Mouse (Mus musculus) ovary, adult 18-20 months (tissue): ENCODE data around the gene Arid4b.
"Not testable (repeated sequence)": the region's sequence is repeated elsewhere in the genome, so short reads cannot be mapped to it uniquely, and the experiment has no call there.

Experiments
- DNase-seq: peaks from one replicate; pipeline ENCODE4 v3.0.0; 2022; ENCODE audit warnings: low spot score, mixed read lengths

Gene Arid4b

DNA sequence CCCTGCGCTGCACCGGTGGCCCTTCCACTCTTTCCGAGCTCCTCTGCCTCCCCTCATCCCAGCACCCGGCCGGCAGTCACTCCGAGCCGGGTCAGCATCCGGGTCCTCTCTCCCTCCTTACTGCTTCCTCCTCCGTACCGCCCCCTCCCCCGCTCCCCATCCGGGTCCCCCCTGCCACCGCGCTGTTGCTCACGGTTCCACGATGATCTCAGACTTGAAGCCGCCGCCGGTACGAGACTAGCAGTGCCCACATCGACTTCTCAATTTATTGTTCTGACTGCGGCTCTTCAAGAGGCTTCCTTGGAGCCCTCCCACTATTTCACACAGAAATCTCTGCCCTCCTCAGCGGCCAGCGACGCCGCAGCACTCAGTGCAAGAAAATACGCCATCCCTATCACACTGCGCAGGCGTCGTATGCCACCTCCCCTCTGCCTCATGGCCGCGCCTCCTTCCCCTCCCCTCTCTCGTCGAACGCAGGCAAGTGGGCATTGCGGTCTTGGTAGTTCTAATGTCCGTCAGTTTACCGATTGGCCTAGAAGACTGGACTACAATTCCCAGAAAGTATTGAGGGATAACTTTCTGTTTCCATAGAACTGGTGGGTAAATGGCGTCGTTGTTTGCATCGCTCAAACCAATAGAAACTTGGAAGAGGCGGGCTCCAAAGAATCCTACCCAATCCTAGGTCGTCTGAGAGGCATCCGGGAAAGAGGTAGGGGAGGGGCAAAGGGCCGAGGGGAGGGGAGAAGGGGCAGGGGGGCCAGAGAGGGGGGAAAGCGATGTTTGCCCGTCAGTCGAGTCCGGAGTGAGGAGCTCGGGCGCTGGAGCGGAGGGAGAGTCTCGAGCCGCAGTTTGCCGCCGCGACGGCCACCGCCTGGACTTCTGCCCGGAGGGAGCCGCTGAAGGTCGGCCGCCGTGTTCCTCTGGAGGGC lies at the start of gene Arid4b, which contains the start of gene Ggps1:
Gene Arid4b (plus strand): TSS at position 220 of the 929 bp plus-strand sequence.
Gene Ggps1 (minus strand): TSS at position 476 of the 929 bp plus-strand sequence.
- peak; percentile 98 for DNase-seq

DNA sequence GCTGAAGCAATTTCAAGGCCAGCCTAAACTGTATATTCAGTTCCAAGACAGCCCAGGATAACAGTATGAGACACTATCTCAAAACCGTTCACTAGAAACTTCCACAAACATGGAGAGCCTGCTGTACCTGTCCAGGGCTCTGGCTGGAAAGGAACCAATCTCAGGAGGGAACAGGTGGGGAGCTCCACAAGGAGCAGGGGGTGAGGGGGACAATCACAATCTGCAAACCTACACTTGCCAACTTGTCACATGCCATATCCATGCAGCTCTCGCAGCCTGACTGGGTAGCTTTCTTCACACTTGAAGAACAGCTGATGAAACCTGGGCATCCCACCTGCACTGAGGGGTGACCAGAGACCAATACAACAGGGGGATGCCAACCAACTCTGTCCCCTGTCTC lies 49.0 kb upstream of the Arid4b start:
- DNase-seq: no peak

DNA sequence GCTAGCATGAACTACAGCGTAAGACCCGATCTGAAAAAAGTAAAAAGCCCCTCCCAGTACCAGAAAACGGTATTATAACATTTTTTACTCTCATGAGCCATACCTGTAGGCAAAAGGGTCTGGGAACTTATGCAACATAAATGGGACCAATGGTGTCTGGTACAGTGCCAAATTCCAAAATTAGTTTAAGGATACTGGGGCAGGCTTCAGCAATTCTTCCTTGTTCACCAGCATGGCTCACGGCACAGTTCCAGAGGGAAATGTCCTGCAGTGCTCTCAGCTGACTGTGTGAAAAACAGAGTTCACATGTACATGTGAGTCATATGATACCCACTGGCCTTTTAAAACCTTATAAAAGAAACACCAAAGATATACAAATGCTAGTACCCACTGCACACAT lies 48.5 kb upstream of the Arid4b start:
- no peak for DNase-seq

GRCm38 (mm10) chr13:14015609-14016008 lies 47.4 kb upstream of the Arid4b start:
- no peak for DNase-seq

DNA sequence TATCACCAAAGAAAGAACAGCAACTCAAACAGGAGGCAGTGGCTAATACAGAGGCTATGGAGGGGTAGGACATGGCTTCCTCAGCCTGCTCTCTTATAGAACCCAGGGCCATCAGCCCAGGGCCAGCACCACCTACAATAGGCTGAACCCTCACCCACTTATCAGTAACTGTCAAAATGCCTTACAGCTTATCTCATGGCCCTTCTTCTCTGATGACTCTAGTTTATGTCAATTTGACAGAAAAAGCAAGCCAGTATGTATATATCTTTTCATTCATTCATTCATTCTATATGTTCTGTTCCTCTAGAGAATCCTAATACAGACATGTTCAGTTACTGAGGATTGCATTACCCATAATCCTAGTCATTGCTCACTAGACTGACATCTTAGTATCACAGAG lies 44.7 kb upstream of the Arid4b start:
- no peak for DNase-seq

- DNase-seq: no peak
Observed at GRCm38 (mm10) chr13:14018852-14019251, 44.2 kb upstream of the Arid4b start.

DNA sequence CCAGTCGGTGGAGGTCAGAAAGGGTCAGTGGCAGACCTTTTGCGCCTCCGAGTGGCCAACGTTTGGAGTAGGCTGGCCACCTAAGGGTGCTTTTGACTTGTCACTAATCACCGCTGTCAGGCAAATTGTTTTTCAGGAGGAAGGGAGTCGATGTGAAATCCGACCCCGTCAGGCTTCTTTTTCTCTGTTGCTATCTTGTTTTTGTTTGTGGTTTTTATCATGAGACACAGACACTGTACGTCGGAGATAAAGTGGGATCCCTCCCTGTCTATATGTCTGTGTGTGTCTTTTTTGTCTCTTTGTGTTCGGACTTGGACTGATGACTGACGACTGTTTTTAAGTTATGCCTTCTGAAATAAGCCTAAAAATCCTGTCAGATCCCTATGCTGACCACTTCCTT lies 41.6 kb upstream of the Arid4b start:
- DNase-seq: not testable (repeated sequence)

DNA sequence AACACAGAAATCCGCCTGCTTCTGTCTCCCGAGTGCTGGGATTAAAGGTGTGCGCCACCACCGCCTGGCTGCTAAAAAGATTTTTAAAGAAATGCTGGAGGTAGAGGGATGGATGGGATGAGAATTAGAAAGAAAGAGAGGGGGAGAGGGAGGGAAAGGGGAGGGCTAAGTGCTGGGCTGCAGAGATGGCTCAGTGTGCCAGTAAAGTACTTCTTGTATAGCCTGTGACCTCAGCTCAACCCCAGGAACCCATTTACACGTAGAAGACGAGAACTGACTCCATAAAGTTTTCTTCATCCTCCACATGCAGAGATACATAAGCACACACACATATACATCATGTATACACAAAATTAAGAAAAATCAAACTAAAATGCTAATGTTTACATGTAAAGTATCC lies 37.5 kb upstream of the Arid4b start:
- DNase-seq: no peak

- DNase-seq: no peak
Observed at GRCm38 (mm10) chr13:14026154-14026820, 36.7 kb upstream of the Arid4b start.

DNA sequence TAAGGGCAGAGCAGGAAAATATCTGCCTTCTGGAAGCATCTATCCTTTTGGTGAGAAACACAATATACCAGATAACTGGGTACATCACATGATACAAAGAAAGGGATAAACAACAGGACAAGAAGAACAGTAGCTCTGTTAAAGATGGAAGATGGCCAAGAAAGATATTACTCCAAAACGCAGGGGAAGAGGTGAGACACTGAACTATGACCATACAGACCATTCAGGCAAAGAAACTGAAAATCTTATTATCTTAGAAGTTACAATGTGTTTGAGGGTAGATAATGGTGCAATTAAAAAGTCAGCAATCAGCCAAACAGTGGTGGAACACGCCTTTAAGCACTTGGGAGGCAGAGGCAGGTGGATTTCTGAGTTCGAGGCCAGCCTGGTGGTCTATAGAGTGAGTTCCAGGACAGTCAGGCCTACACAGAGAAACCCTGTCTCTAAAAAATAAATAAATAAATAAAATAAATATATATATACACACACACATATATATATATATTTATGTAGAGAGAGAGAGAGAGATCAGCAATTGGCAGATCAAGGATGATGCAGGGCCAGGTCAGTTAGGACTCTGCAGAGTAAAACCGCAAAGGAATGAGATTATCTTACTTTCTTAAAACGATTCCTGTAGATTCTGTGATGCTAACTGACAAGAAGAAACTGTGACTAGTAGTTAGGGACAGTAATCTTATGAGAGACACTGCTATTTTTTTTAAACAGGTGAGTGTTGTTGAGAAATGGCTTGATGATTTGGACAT lies 29.5 kb upstream of the Arid4b start:
- DNase-seq: no peak

- no peak for DNase-seq
Observed at GRCm38 (mm10) chr13:14034073-14034348, 29.0 kb upstream of the Arid4b start.

- DNase-seq: not testable (repeated sequence)
Observed at GRCm38 (mm10) chr13:14035352-14035751, 27.7 kb upstream of the Arid4b start.

DNA sequence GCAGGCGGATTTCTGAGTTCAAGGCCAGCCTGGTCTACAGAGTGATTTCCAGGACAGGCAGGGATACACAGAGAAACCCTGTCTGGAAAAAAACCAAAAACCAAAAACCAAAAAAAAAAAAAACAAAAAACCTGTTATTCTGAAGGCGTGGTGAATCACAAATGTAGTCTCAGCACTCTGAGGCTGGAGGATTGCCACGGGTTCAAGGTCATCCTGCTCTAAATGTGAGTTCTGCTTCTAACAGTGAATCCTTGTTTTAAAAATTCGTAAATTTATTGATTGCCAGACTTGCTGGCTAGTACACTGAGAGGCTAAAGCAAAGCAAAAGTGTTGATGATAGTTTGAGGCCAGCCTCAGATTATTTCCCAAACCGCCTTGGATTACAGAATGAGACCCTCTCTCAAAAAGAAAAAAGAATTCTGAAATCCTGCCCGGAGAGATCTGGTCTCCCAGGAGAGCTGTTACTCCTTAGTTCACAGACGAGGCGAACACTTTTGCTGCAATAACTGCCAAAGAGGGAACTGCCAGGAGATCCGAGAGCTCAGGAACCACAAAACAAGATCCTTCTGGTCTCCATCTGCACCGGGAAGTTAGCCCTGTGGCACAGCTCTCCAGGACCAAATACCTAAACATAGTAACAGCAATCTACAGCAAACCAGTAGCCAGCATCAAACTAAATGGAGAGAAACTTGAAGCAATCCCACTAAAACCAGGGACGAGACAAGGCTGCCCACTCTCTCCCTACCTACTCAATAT lies 27.0 kb upstream of the Arid4b start:
- DNase-seq: no peak

DNA sequence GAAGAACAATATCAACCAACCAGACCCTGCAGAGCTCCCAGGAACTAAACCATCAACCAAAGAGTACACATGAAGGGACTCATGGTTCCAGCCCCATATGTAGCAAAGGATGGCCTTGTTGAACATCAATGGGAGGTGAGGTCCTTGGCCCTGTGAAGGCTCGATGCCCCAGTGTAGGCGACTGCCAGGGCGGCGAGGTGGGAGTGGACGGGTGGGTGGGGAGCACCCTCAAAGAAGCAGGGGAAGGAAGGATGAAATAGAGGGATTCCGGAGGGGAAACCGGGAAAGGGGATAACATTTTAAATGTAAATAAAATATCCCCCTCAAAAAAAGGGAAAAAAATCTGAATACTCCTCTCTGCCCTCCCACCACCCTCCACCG lies 24.1 kb upstream of the Arid4b start:
- no peak for DNase-seq

DNA sequence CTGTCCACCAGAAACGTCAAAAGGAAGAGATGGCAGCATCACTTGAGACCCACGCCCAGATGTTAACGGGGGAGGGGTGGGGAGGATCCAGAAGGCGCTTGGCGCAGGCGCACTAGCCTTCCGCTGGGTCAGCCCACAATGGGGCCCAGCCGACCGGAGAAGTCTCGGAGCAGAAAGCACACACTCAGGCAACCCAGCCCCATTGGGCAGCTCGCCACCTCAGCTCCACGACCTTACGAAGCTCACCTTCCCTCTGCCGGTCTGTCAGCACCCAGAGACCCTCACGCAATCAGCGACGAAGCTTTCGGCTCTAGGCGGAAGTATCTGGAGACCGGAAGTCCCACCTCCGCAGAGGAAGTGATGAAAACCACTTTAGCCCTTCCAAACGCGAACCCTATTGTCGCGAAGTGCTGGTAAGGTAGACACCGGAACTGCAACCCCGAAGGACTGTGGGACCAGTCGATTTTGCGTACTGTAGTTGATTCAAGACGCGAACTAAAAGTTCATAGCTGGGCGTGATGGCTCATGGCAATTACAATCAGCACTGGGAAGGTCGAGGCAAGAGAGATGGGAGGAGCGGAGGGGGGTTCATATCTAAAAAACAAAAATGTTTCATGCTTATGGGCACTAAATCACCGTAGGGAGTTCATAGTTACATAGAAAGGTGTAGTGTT lies 23.6 kb upstream of the Arid4b start, which contains the start of gene Tbce:
Gene Tbce (minus strand): TSS at position 347 of the 674 bp plus-strand sequence.
- DNase-seq: peak; percentile 80

DNA sequence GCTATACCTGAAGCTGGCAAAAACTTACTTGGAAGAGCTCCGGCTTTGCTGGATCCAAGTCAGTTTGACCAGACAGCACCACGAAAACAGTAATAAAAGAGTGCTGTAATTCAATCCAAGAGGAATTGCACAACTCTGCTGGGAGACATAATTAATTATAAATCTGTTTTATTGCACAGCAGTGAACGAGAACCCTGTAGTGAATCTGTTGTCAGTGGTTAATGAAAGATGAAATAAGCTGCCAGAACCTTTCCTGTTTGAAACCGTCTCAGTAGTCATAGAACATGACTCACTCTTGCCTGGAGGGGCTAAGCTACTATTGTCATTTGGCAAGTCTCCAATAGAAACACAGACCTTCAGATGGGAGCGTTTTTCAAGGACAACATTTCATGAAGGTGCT lies 22.8 kb upstream of the Arid4b start:
- DNase-seq: no peak

DNA sequence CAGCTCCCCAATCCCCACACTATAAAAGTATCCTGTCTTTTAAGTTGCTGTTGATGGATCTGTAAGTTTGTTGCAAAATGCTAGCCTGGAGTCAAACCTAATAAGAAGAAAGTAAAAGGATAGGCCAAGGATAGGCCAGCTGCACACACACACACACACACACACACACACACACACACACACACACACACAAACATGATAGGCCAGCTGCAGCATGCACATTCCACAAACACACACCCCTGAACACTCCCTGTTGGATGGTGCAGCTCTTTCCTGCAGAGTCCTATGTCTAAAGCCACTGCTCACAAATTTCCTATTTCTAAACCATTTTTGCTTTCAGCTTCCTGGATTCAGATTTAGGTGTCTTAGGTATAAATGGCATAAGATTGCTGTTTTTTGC lies 19.2 kb upstream of the Arid4b start:
- DNase-seq: no peak

DNA sequence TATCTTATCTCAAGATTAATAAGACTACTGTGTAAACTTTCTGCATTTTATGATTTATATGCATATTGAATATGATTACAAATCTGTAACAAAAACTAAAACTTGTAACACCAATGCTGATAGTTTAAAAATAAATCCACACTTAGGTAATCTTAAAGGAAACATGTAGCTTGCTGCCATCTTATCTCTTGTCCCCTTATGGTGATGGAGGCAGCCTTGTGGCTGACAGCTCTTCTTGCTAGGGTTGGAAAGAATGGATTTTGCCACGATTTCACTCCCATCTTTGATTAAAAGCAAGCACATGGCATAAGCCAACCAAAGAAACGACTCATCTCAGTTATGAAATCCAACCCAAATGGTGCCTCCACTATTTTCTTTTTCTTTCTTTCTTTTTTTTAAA lies 18.5 kb upstream of the Arid4b start:
- no peak for DNase-seq

DNA sequence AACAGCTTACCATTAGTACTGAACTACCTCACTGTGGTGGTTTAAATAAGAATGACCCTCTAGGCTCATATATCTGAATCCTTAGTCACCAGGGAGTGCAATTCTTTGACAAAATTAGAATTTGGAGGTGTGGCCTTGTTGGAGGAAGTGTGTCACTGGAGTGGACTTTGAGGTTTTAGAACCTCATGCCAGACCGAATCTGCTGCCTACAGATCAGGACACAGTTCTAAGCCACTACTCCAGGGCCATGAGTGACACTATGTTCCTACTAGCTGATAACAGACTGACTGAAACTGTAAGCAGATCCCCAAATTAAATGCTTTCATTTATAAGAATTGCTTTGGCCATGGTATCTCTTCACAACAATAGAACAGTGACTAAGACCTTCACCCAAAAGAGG lies 13.2 kb upstream of the Arid4b start:
- no peak for DNase-seq

DNA sequence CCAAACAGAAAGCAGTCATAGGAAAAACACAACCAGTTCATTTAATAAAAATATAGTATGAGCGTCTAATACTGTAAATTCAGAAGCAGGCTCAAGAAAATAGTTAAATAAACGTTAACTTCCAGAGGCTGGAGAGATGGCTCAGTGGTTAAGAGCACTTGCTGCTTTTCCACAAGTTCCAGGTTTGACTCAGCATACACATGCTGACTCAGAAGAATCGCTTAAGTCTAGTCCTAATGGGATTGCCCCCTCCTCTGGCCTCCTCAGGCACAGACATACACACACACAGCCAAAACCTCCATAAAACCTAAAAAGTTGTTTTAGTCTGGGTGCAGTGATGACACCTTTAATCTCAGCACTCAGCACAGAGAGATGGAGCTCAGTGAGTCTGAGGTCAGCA lies 6.2 kb upstream of the Arid4b start:
- DNase-seq: no peak

DNA sequence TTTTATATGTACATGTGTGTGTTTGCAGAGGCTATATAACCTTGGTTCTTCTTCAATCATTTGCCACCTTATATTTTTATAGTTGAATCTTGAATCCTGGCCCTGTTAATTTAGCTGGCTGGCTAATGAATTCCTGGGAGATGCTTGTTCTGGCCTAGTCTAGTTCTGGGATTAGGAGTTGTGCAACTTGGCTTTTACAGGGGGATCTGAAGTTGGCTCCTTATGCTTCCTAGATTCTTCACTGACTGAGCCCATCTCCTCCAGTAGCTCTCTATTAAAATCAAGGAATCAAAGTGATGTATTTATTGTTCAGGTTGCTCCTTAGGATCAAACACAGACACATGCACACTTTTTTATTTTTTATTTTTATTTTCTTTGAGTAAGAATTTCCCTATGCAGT lies 3.5 kb upstream of the Arid4b start:
- DNase-seq: no peak
